Mouse (Mus musculus) intestine, embryonic 16.5 days (tissue): ENCODE data around the gene Hrh1. TPM values are rescaled to one million over a fixed set of nuclear protein-coding genes. Genes with fewer than 3 reads are reported as not detected.
"Not testable (repeated sequence)": the region's sequence is repeated elsewhere in the genome, so short reads cannot be mapped to it uniquely, and the experiment has no call there.

ENCODE experiments used
- ATAC-seq: fragments of 200-750 bp; cut with Nextera tagmentation; 2 replicates; pipeline ENCODE4 v1.8.0; 2017; ENCODE audit warnings: moderate TSS enrichment, moderate library complexity
- H3K27ac ChIP-seq: fragments of 300-500 bp; sonication (generic); 2 replicates; pipeline ENCODE4 v1.5.1; 2014; ENCODE audit warnings: mild to moderate bottlenecking, low read length
- H3K27me3 ChIP-seq: fragments of 300-500 bp; sonication (generic); replicated peaks from 2 replicates; pipeline ENCODE4 v1.6.1; 2014; ENCODE audit warnings: low read length, control low read depth, mixed read lengths; ENCODE audit not compliant: control insufficient read depth, insufficient read depth
- H3K36me3 ChIP-seq: fragments of 300-500 bp; sonication (generic); 2 replicates; pipeline ENCODE4 v1.6.1; 2014; ENCODE audit warnings: low read length, control low read depth; ENCODE audit not compliant: control insufficient read depth, insufficient read depth
- H3K4me1 ChIP-seq: fragments of 300-500 bp; sonication (generic); 2 replicates; pipeline ENCODE4 v1.6.1; 2014; ENCODE audit warnings: low read length, control low read depth, mixed read lengths; ENCODE audit not compliant: control insufficient read depth, insufficient read depth
- H3K4me2 ChIP-seq: fragments of 300-500 bp; sonication (generic); 2 replicates; pipeline ENCODE4 v1.6.1; 2014; ENCODE audit warnings: low read depth, low read length, control low read depth
- H3K4me3 ChIP-seq: fragments of 300-500 bp; sonication (generic); 2 replicates; pipeline ENCODE4 v1.5.1; 2014; ENCODE audit warnings: mild to moderate bottlenecking, low read length
- H3K9ac ChIP-seq: fragments of 300-500 bp; sonication (generic); 2 replicates; pipeline ENCODE4 v1.6.1; 2014; ENCODE audit warnings: low read depth, low read length
- H3K9me3 ChIP-seq: fragments of 300-500 bp; sonication (generic); 2 replicates; pipeline ENCODE4 v1.6.1; 2016; ENCODE audit warnings: low read length, control low read depth; ENCODE audit not compliant: control insufficient read depth
- WGBS: fragments of 180-500 bp; shearing (Covaris S2); extraction: QIAGEN DNeasy Blood & Tissue Kit; methylation state at CpG from one replicate; pipeline ENCODE4 v1.1.7; 2014; 5-methylcytosine and 5-hydroxymethylcytosine counted together
- polyA plus RNA-seq: library from polyadenylated mRNA; unstranded; fragments of >200 nt; fragmentation: Nextera tagmentation; extraction: Ambion mirVana; gene quantifications from 2 replicates; pipeline ENCODE4 v1.2.1, GENCODE M21; 2015

The Hrh1 gene
- polyA plus RNA-seq, 1 experiment from 2014 or later: 1.1 TPM

GRCm38 (mm10) chr6:114462747-114463146, 65.0 kb downstream of the Hrh1 start:
- Histone ChIP-seq H3K27me3 (no peaks in the 10 kb centered on the region), H3K9ac (no peak overlapping the region), H3K9me3 (0 out of 2 replicates have a peak, but pooled peaks cover 5% of the 10 kb centered on the region), H3K4me1 (no peaks in the 10 kb centered on the region), H3K27ac (no peak overlapping the region), H3K4me3 (no peak overlapping the region), H3K36me3 (no peaks in the 10 kb centered on the region), H3K4me2 (no peak overlapping the region)
- no peak for ATAC-seq
- 25% methylated on average over 4 of the region's 4 CpGs for WGBS

- 61% methylated on average over 5 of the region's 5 CpGs for WGBS
- no peak overlapping the region for H3K27ac ChIP-seq
- ATAC-seq: no peak
- H3K4me2 ChIP-seq: no peak overlapping the region
- H3K4me1 ChIP-seq: no peaks in the 10 kb centered on the region
- no peaks in the 10 kb centered on the region for H3K36me3 ChIP-seq
- H3K27me3 ChIP-seq: no peaks in the 10 kb centered on the region
- H3K9ac ChIP-seq: no peak overlapping the region
- no peak overlapping the region for H3K4me3 ChIP-seq
- H3K9me3 ChIP-seq: no peaks in the 10 kb centered on the region
Observed at GRCm38 (mm10) chr6:114473541-114473940, 75.8 kb downstream of the Hrh1 start.

GRCm38 (mm10) chr6:114474059-114474458, 76.3 kb downstream of the Hrh1 start:
- no peak overlapping the region for H3K4me2 ChIP-seq
- H3K9me3 ChIP-seq: no peaks in the 10 kb centered on the region
- ATAC-seq: no peak
- no peak overlapping the region for H3K9ac ChIP-seq
- H3K27ac ChIP-seq: no peak overlapping the region
- H3K4me3 ChIP-seq: no peak overlapping the region
- H3K36me3 ChIP-seq: no peaks in the 10 kb centered on the region
- H3K27me3 ChIP-seq: no peaks in the 10 kb centered on the region
- no peaks in the 10 kb centered on the region for H3K4me1 ChIP-seq
- WGBS: 87% methylated on average over 3 of the region's 3 CpGs

DNA sequence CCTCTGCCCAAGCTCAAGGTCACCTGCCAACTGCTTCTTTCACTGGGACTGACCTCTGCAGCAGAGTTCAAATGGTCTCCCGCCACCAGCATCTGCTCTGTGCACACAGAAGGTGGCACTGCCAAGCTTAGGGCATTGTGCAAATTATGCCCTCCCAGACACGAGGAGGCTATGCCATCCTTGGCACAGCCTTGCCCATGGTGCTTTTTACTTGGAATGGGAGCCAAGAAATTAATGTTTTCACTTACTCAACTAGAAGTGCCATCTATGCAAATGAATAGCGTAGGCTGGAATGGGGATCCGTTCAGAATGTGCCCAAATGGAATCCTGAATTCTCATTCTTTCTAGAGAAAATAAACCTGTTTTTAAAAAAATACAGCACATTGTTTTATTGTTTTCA, 77.2 kb downstream of the Hrh1 start:
- WGBS: 85% methylated on average over 4 of the region's 4 CpGs
- Histone ChIP-seq H3K4me3 (no peak overlapping the region), H3K9ac (no peak overlapping the region), H3K4me1 (no peaks in the 10 kb centered on the region), H3K36me3 (no peaks in the 10 kb centered on the region), H3K27me3 (no peaks in the 10 kb centered on the region), H3K9me3 (no peaks in the 10 kb centered on the region), H3K4me2 (no peak overlapping the region), H3K27ac (no peak overlapping the region)
- no peak for ATAC-seq

DNA sequence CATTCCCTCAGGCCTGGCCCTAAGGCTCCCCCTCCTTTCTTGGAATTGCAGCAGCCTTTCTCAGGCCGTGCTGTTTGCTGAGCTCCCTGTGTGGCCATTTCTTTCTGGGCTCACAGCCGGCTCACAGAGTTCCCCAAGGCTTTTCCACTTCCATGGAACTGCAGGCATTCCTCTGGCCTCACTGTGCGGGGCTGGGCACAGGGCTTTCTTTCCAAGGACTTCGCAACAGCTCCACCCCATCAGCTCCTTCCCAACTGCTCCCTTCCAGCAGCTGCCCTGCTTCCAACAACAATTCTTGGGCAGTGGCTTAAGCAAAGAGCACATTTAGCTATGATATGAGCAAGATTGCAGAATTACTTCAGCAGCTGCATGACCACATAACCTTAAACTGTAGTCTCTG, 81.0 kb downstream of the Hrh1 start:
- 29% methylated on average over 4 of the region's 4 CpGs for WGBS
- no peak for ATAC-seq
- H3K27ac ChIP-seq: peak overlapping the region; percentile 46; the same call in 1 of the 2 replicates
- H3K27me3 ChIP-seq: no peaks in the 10 kb centered on the region
- H3K36me3 ChIP-seq: no peaks in the 10 kb centered on the region
- no peaks in the 10 kb centered on the region for H3K4me1 ChIP-seq
- no peak overlapping the region for H3K9ac ChIP-seq
- H3K4me2 ChIP-seq: no peak overlapping the region
- H3K9me3 ChIP-seq: no peaks in the 10 kb centered on the region
- no peak overlapping the region for H3K4me3 ChIP-seq

- Histone ChIP-seq H3K4me3 (no peak overlapping the region), H3K9ac (no peak overlapping the region), H3K4me2 (no peak overlapping the region), H3K27ac (no peak overlapping the region), H3K36me3 (no peaks in the 10 kb centered on the region), H3K4me1 (no peaks in the 10 kb centered on the region), H3K27me3 (no peaks in the 10 kb centered on the region), H3K9me3 (no peaks in the 10 kb centered on the region)
- WGBS: 94% methylated on average over 16 of the region's 16 CpGs
- ATAC-seq: no peak
Observed at GRCm38 (mm10) chr6:114479644-114480410, 82.1 kb downstream of the Hrh1 start.

DNA sequence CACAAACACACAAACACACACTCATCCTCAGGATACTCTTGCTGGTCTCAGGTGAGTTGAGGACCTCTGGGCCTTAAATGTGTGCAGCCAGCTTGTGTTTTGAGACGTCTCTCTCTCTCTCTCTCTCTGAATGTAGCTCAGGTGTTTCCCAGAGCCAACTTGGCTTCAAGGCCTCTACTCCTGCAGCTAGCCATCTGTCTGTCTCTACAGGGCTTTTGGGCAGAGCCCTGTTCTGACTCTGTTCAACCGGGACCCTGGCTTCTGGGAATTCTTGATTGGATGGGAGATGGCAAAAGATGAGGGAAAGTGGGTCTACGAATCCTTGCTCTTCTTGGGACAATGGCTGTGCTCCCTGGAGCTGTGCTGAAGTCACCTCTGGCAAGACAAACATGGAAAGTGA, 91.6 kb downstream of the Hrh1 start:
- no peak overlapping the region for H3K4me2 ChIP-seq
- no peak overlapping the region for H3K4me3 ChIP-seq
- no peak overlapping the region for H3K27ac ChIP-seq
- no peak for ATAC-seq
- no peaks in the 10 kb centered on the region for H3K9me3 ChIP-seq
- no peaks in the 10 kb centered on the region for H3K36me3 ChIP-seq
- 81% methylated on average over 3 of the region's 3 CpGs for WGBS
- H3K4me1 ChIP-seq: no peaks in the 10 kb centered on the region
- H3K9ac ChIP-seq: no peak overlapping the region
- H3K27me3 ChIP-seq: no peaks in the 10 kb centered on the region

GRCm38 (mm10) chr6:114492588-114492987, 94.9 kb downstream of the Hrh1 start:
- not testable (repeated sequence) for H3K9me3 ChIP-seq, H3K4me2 ChIP-seq, H3K4me3 ChIP-seq, H3K9ac ChIP-seq, ATAC-seq, H3K4me1 ChIP-seq, H3K36me3 ChIP-seq, H3K27ac ChIP-seq, H3K27me3 ChIP-seq
- 65% methylated on average over 8 of the region's 10 CpGs for WGBS

DNA sequence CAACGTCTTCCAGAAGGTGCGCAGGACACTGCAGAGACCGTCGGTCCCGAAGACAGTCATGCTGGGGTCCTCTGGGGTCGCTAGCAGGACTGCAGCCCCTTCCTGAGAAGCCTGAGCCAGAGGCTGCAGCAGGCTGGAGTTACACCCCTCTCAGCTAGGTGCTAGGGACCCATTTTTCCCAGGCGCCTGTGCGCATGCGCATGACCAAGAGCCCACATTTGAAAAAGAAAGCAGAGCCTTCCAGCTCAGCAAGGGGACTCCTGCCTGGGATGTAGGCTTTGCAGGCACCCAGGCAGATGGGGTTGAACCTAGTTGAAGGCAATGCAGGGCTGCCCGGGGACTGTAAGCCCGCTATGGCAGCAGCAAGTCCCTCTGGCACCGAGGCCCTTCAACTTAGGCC, 97.3 kb downstream of the Hrh1 start:
- not testable (repeated sequence) for ATAC-seq, H3K36me3 ChIP-seq, H3K27ac ChIP-seq, H3K4me1 ChIP-seq, H3K4me2 ChIP-seq, H3K9me3 ChIP-seq, H3K4me3 ChIP-seq, H3K9ac ChIP-seq, H3K27me3 ChIP-seq
- 20% methylated on average over 11 of the region's 12 CpGs for WGBS

DNA sequence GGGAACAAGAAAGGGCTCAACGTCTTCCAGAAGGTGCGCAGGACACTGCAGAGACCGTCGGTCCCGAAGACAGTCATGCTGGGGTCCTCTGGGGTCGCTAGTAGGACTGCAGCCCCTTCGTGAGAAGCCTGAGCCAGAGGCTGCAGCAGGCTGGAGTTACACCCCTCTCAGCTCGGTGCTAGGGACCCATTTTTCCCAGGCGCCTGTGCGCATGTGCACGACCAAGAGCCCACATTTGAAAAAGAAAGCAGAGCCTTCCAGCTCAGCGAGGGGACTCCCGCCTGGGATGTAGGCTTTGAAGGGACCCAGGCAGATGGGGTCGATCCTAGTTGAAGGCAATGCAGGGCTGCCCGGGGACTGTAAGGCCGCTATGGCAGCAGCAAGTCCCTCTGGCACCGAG, 116.3 kb downstream of the Hrh1 start:
- not testable (repeated sequence) for H3K27me3 ChIP-seq, H3K9ac ChIP-seq, H3K9me3 ChIP-seq, H3K36me3 ChIP-seq, H3K4me1 ChIP-seq, H3K4me2 ChIP-seq, H3K27ac ChIP-seq, H3K4me3 ChIP-seq, ATAC-seq
- WGBS: 19% methylated on average over 16 of the region's 17 CpGs
